Mouse (Mus musculus): ENCODE results near the gene Hdlbp.

- TF ChIP-seq GATA1 (IDR thresholded peaks at IDR 0.05; ENCODE audit: borderline replicate concordance, low read length) (no peak), CTCF (IDR thresholded peaks at IDR 0.05; ENCODE audit: low read depth, low read length) (no peak), TAL1 (conservative IDR thresholded peaks at IDR 0.05; ENCODE audit: low read depth, low read length) (no peak)
These were observed 101.3 kb downstream of the Hdlbp start for GRCm38 (mm10) chr1:93377307-93377706.

All from G1E (cell line).